Comparison of ENCODE assay signal across 8 mouse cellular contexts in genomic region chr6:72552171-72553078, GRCm38 (mm10). TPM values are rescaled to one million over a fixed set of nuclear protein-coding genes. Genes with fewer than 3 reads are reported as not detected.
DNase-seq lines count a peak whose midpoint lies in the region; ATAC-seq lines count a peak whose summit lies in the region.

No protein-coding gene starts in this region.

- H3K4me1 ChIP-seq in embryonic facial prominence, embryonic 14.5 days (ENCODE audit: control insufficient read depth, insufficient read depth, low read length), result peaks cover 29% of the 10 kb centered on the region
- H3K4me1 ChIP-seq in heart, embryonic 12.5 days (replicated peaks), result peaks cover 24% of the 10 kb centered on the region
- H3K4me1 ChIP-seq in kidney, embryonic 14.5 days (ENCODE audit: control insufficient read depth, insufficient read depth, low read length), result peaks cover 12% of the 10 kb centered on the region
- peaks cover 15% of the 10 kb centered on the region for H3K4me1 ChIP-seq in neural tube, embryonic 12.5 days

- H3K9ac ChIP-seq in embryonic facial prominence, embryonic 14.5 days (ENCODE audit: low read depth, low read length), result peak overlapping the region; percentile 54
- peak overlapping the region; percentile 72 for H3K9ac ChIP-seq in heart, embryonic 12.5 days
- peak overlapping the region; percentile 54 for H3K9ac ChIP-seq in kidney, embryonic 14.5 days (ENCODE audit: low read depth, low read length)
- peak overlapping the region; percentile 49 for H3K9ac ChIP-seq in neural tube, embryonic 12.5 days

- WGBS in embryonic facial prominence, embryonic 14.5 days, result 7% methylated on average over 24 of the region's 27 CpGs
- WGBS in heart, embryonic 12.5 days, result 18% methylated on average over 27 of the region's 27 CpGs
- WGBS in kidney, embryonic 14.5 days, result 13% methylated on average over 27 of the region's 27 CpGs
- WGBS in neural tube, embryonic 12.5 days, result 21% methylated on average over 27 of the region's 27 CpGs

- peak overlapping the region; percentile 66 for H3K4me2 ChIP-seq in embryonic facial prominence, embryonic 14.5 days (ENCODE audit: low read depth, low read length)
- H3K4me2 ChIP-seq in heart, embryonic 12.5 days, result peak overlapping the region; percentile 79
- H3K4me2 ChIP-seq in kidney, embryonic 14.5 days (replicated peaks; ENCODE audit: low read depth, low read length), result peak overlapping the region; percentile 45
- H3K4me2 ChIP-seq in neural tube, embryonic 12.5 days (replicated peaks), result peak overlapping the region; percentile 73

- peak; percentile 83 for ATAC-seq in activated CD4-positive, CD25-positive, alpha-beta regulatory T cell, adult 4 months
- ATAC-seq in embryonic facial prominence, embryonic 14.5 days (ENCODE audit: low read depth), result peak; percentile 92
- peak; percentile 86 for ATAC-seq in heart, embryonic 12.5 days (ENCODE audit: insufficient number of reproducible peaks, low FRiP score)
- peak; percentile 96 for ATAC-seq in kidney, embryonic 14.5 days (ENCODE audit: low FRiP score, low TSS enrichment)
- peak; percentile 85 for ATAC-seq in neural tube, embryonic 12.5 days (ENCODE audit: low FRiP score, low read depth)

- peak overlapping the region; percentile 86 for H3K27ac ChIP-seq in embryonic facial prominence, embryonic 14.5 days (replicated peaks; ENCODE audit: low read depth, low read length)
- peak overlapping the region; percentile 81 for H3K27ac ChIP-seq in heart, embryonic 12.5 days (ENCODE audit: poor library complexity, severe bottlenecking)
- H3K27ac ChIP-seq in kidney, embryonic 14.5 days (ENCODE audit: low read depth, low read length), result peak overlapping the region; percentile 77
- peak overlapping the region; percentile 47; the same call in 1 of the 2 replicates for H3K27ac ChIP-seq in neural tube, embryonic 12.5 days

- no peaks in the 10 kb centered on the region for H3K36me3 ChIP-seq in embryonic facial prominence, embryonic 14.5 days (ENCODE audit: control insufficient read depth, insufficient read depth, low read length)
- no peaks in the 10 kb centered on the region for H3K36me3 ChIP-seq in heart, embryonic 12.5 days
- no peaks in the 10 kb centered on the region for H3K36me3 ChIP-seq in kidney, embryonic 14.5 days (ENCODE audit: control insufficient read depth, insufficient read depth, low read length)
- H3K36me3 ChIP-seq in neural tube, embryonic 12.5 days, result no peaks in the 10 kb centered on the region

- no peaks in the 10 kb centered on the region for H3K9me3 ChIP-seq in embryonic facial prominence, embryonic 14.5 days (ENCODE audit: control insufficient read depth, low read length)
- H3K9me3 ChIP-seq in heart, embryonic 12.5 days (replicated peaks), result no peaks in the 10 kb centered on the region
- no peaks in the 10 kb centered on the region for H3K9me3 ChIP-seq in kidney, embryonic 14.5 days (ENCODE audit: control insufficient read depth, low read length)
- no peaks in the 10 kb centered on the region for H3K9me3 ChIP-seq in neural tube, embryonic 12.5 days

- peak overlapping the region; percentile 40 for H3K4me3 ChIP-seq in embryonic facial prominence, embryonic 14.5 days (ENCODE audit: low read depth, low read length)
- peak overlapping the region; percentile 52 for H3K4me3 ChIP-seq in heart, embryonic 12.5 days
- peak overlapping the region; percentile 37 for H3K4me3 ChIP-seq in kidney, embryonic 14.5 days (ENCODE audit: low read length)
- H3K4me3 ChIP-seq in neural tube, embryonic 12.5 days, result peak overlapping the region; percentile 36

- peak; percentile 86 for DNase-seq in CD4-positive helper T cell, adult 2 months (ENCODE audit: low read depth, low spot score)
- DNase-seq in embryonic facial prominence, embryonic 14.5 days (ENCODE audit: low spot score), result peak; percentile 95
- peak; percentile 80 to 87 for DNase-seq in lung, adult 18-20 months
- DNase-seq in thymus, postnatal 0 days (ENCODE audit: low spot score), result peak; percentile 76

- no peaks in the 10 kb centered on the region for H3K27me3 ChIP-seq in embryonic facial prominence, embryonic 14.5 days (replicated peaks; ENCODE audit: control insufficient read depth, insufficient read depth, low read length)
- no peaks in the 10 kb centered on the region for H3K27me3 ChIP-seq in heart, embryonic 12.5 days (replicated peaks)
- no peaks in the 10 kb centered on the region for H3K27me3 ChIP-seq in kidney, embryonic 14.5 days (ENCODE audit: control insufficient read depth, insufficient read depth, low read length)
- no peaks in the 10 kb centered on the region for H3K27me3 ChIP-seq in neural tube, embryonic 12.5 days (replicated peaks)

RNA-seq across cellular contexts. Expression of gene Capg, which starts 8.2 kb away (rescaled TPM):
- polyA plus RNA-seq in activated CD4-positive, CD25-positive, alpha-beta regulatory T cell, adult 4 months (2017; shearing (Covaris generic)), result 100 to 1,000 TPM; 595 to 746 TPM
- polyA plus RNA-seq in embryonic facial prominence, embryonic 14.5 days (2014; fragmentation: Nextera tagmentation; extraction: Ambion mirVana), result 70.8 and 75.9 TPM in 2 replicates
- polyA plus RNA-seq in heart, embryonic 12.5 days (2016; fragmentation: Nextera tagmentation; extraction: Ambion mirVana), result 22.5 and 24.7 TPM in 2 replicates
- 63.8 and 66.6 TPM in 2 replicates for polyA plus RNA-seq in kidney, embryonic 14.5 days (2014; fragmentation: Nextera tagmentation; extraction: Ambion mirVana)
- 11.6 and 13.7 TPM in 2 replicates for polyA plus RNA-seq in neural tube, embryonic 12.5 days (2016; fragmentation: Nextera tagmentation; extraction: Ambion mirVana)
- 62.4 and 63.4 TPM in 2 replicates for polyA plus RNA-seq in thymus, postnatal 0 days (2015; fragmentation: Nextera tagmentation; extraction: Ambion mirVana)

RNA-seq across cellular contexts. Expression of gene Sh2d6, which starts 30.9 kb away (rescaled TPM):
- not detected for polyA plus RNA-seq in activated CD4-positive, CD25-positive, alpha-beta regulatory T cell, adult 4 months (2017; shearing (Covaris generic))
- not detected in 2 replicates for polyA plus RNA-seq in embryonic facial prominence, embryonic 14.5 days (2014; fragmentation: Nextera tagmentation; extraction: Ambion mirVana)
- not detected in 2 replicates for polyA plus RNA-seq in heart, embryonic 12.5 days (2016; fragmentation: Nextera tagmentation; extraction: Ambion mirVana)
- polyA plus RNA-seq in kidney, embryonic 14.5 days (2014; fragmentation: Nextera tagmentation; extraction: Ambion mirVana), result not detected in 2 replicates
- polyA plus RNA-seq in neural tube, embryonic 12.5 days (2016; fragmentation: Nextera tagmentation; extraction: Ambion mirVana), result 0.34 and 0.96 TPM in 2 replicates
- polyA plus RNA-seq in thymus, postnatal 0 days (2015; fragmentation: Nextera tagmentation; extraction: Ambion mirVana), result 0.14 and 0.23 TPM in 2 replicates

RNA-seq across cellular contexts. Expression of gene Elmod3, which starts 45.8 kb away (rescaled TPM):
- 10 to 100 TPM; 15.3 to 19.5 TPM for polyA plus RNA-seq in activated CD4-positive, CD25-positive, alpha-beta regulatory T cell, adult 4 months (2017; shearing (Covaris generic))
- polyA plus RNA-seq in embryonic facial prominence, embryonic 14.5 days (2014; fragmentation: Nextera tagmentation; extraction: Ambion mirVana), result 18.7 and 18.8 TPM in 2 replicates
- 12.6 and 13.2 TPM in 2 replicates for polyA plus RNA-seq in heart, embryonic 12.5 days (2016; fragmentation: Nextera tagmentation; extraction: Ambion mirVana)
- polyA plus RNA-seq in kidney, embryonic 14.5 days (2014; fragmentation: Nextera tagmentation; extraction: Ambion mirVana), result 10.4 and 15.0 TPM in 2 replicates
- polyA plus RNA-seq in neural tube, embryonic 12.5 days (2016; fragmentation: Nextera tagmentation; extraction: Ambion mirVana), result 15.7 and 17.2 TPM in 2 replicates
- 11.8 and 13.9 TPM in 2 replicates for polyA plus RNA-seq in thymus, postnatal 0 days (2015; fragmentation: Nextera tagmentation; extraction: Ambion mirVana)

RNA-seq across cellular contexts. Expression of gene Retsat, which starts 45.9 kb away (rescaled TPM):
- polyA plus RNA-seq in activated CD4-positive, CD25-positive, alpha-beta regulatory T cell, adult 4 months (2017; shearing (Covaris generic)), result 1 to 10 TPM; 2.7 to 4.1 TPM
- 16.4 and 18.2 TPM in 2 replicates for polyA plus RNA-seq in embryonic facial prominence, embryonic 14.5 days (2014; fragmentation: Nextera tagmentation; extraction: Ambion mirVana)
- 13.8 and 16.0 TPM in 2 replicates for polyA plus RNA-seq in heart, embryonic 12.5 days (2016; fragmentation: Nextera tagmentation; extraction: Ambion mirVana)
- polyA plus RNA-seq in kidney, embryonic 14.5 days (2014; fragmentation: Nextera tagmentation; extraction: Ambion mirVana), result 14.7 and 20.1 TPM in 2 replicates
- 5.1 and 6.1 TPM in 2 replicates for polyA plus RNA-seq in neural tube, embryonic 12.5 days (2016; fragmentation: Nextera tagmentation; extraction: Ambion mirVana)
- polyA plus RNA-seq in thymus, postnatal 0 days (2015; fragmentation: Nextera tagmentation; extraction: Ambion mirVana), result 8.4 and 10.5 TPM in 2 replicates

Comparison
In these comparisons a context has a peak if more than half of its experiments do, and no peak if none do; other contexts are left out.
1. Peak in every context shown above with its lines: DNase-seq, ATAC-seq, H3K4me3 ChIP-seq and H3K27ac ChIP-seq.